Mouse (Mus musculus) midbrain, embryonic 14.5 days (tissue): ENCODE results near the gene Grik4. TPM values are rescaled to one million over a fixed set of nuclear protein-coding genes. Genes with fewer than 3 reads are reported as not detected.
"Not testable (repeated sequence)": the region's sequence is repeated elsewhere in the genome, so short reads cannot be mapped to it uniquely, and the experiment has no call there.

Experiments used
- ATAC-seq: fragments of 200-750 bp; cut with Nextera tagmentation; 2 replicates; pipeline ENCODE4 v1.8.0; 2017; ENCODE audit warnings: moderate number of reproducible peaks, moderate library complexity; ENCODE audit not compliant: low FRiP score, low TSS enrichment
- DNase-seq: peaks from one replicate; pipeline ENCODE4 v3.0.0-alpha.2; 2015
- H3K27ac ChIP-seq: fragments of 300-500 bp; sonication (generic); replicated peaks from 2 replicates; pipeline ENCODE4 v1.5.1; 2014; ENCODE audit warnings: mild to moderate bottlenecking, low read depth, low read length, moderate library complexity
- H3K27me3 ChIP-seq: fragments of 300-500 bp; sonication (generic); 2 replicates; pipeline ENCODE4 v1.6.1; 2014; ENCODE audit warnings: low read length, control low read depth, mixed read lengths; ENCODE audit not compliant: control insufficient read depth, insufficient read depth
- H3K36me3 ChIP-seq: fragments of 300-500 bp; sonication (generic); 2 replicates; pipeline ENCODE4 v1.6.1; 2014; ENCODE audit warnings: low read length, control low read depth; ENCODE audit not compliant: control insufficient read depth, insufficient read depth
- H3K4me1 ChIP-seq: fragments of 300-500 bp; sonication (generic); 2 replicates; pipeline ENCODE4 v1.6.1; 2014; ENCODE audit warnings: mild to moderate bottlenecking, antibody characterized with exemption, low read length, control low read depth; ENCODE audit not compliant: control insufficient read depth, insufficient read depth
- H3K4me2 ChIP-seq: fragments of 300-500 bp; sonication (generic); 2 replicates; pipeline ENCODE4 v1.6.1; 2014; ENCODE audit warnings: mild to moderate bottlenecking, low read length, moderate library complexity
- H3K4me3 ChIP-seq: fragments of 300-500 bp; sonication (generic); replicated peaks from 2 replicates; pipeline ENCODE4 v1.5.1; 2014; ENCODE audit warnings: low read depth, low read length
- H3K9ac ChIP-seq: fragments of 300-500 bp; sonication (generic); replicated peaks from 2 replicates; pipeline ENCODE4 v1.6.1; 2014; ENCODE audit warnings: mild to moderate bottlenecking, low read length, moderate library complexity
- H3K9me3 ChIP-seq: fragments of 300-500 bp; sonication (generic); 2 replicates; pipeline ENCODE4 v1.6.1; 2016; ENCODE audit warnings: low read length, control low read depth, mixed read lengths; ENCODE audit not compliant: control insufficient read depth
- WGBS: fragments of 180-500 bp; shearing (Covaris S2); extraction: QIAGEN DNeasy Blood & Tissue Kit; methylation state at CpG from one replicate; pipeline ENCODE4 v1.1.7; 2014; 5-methylcytosine and 5-hydroxymethylcytosine counted together
- polyA plus RNA-seq: library from polyadenylated mRNA; unstranded; fragments of >200 nt; fragmentation: Nextera tagmentation; extraction: Ambion mirVana; gene quantifications from 2 replicates; pipeline ENCODE4 v1.2.1, GENCODE M21; 2014

Gene Grik4
- polyA plus RNA-seq, 1 experiment from 2014 or later: 4.4 TPM

DNA sequence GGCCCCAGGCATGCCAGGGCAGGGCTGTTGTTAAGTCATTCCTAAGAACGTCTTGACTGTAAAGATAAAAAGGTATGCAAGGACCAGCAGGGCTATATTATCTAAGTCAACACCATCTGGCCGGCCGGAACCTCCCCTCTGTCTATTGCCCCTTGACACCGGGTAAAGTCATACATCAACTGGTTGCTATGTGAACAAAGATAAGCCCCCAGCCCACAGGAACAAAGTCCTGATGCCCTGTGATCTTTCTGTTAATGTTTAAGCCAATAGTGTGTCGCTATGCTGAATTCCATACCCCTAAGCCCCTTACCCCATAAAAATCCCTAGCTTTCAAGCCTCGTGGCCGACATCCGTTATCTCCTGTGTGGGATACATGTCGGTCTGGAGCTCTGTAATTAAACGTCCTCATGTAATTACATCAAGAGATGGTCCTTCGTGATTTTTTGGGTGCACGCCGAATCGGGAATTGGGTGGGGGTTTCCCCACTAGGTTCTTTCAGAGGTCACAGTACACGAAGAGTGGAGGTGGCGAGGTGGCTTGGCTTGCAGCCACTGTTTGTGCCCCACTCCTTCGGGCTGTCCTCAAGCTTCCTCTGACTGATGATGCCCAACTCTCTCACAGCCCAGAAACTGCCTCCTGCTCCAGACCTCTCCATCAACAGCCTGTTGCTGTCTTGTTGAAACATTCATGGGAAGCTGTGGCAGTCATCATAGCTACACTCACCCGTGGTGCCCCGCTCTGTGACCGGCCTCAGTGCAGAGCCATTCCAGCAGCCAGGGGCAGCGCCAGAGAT lies 165.6 kb downstream of the Grik4 start:
- not testable (repeated sequence) for DNase-seq, H3K9ac ChIP-seq, H3K4me2 ChIP-seq, H3K4me1 ChIP-seq, H3K4me3 ChIP-seq, ATAC-seq, H3K27ac ChIP-seq, H3K9me3 ChIP-seq, H3K36me3 ChIP-seq, H3K27me3 ChIP-seq
- WGBS: 73% methylated on average over 21 of the region's 21 CpGs

DNA sequence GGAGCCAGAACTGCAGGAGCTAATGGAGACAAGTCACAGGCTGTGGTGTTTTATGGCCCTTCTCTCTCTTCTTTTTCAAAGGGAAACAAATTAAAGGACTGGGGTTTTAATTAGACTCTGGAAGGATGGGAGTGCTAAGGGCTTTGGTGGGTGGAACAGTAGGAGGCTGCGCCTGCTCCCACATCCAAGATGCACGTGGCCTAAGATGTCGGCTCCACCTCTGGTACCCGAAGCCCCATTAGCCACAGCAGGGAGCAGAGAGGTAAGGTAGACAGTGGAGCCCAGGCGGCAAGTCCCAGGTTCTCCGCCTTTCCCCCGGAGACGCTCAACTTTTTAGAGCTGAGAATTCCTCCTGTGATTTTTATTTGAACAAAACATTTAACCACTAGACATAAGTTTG lies 166.4 kb downstream of the Grik4 start:
- no peak overlapping the region for H3K9ac ChIP-seq
- WGBS: 85% methylated on average over 8 of the region's 8 CpGs
- no peaks in the 10 kb centered on the region for H3K4me1 ChIP-seq
- no peaks in the 10 kb centered on the region for H3K27me3 ChIP-seq
- ATAC-seq: no peak
- H3K4me3 ChIP-seq: no peak overlapping the region
- no peak overlapping the region for H3K27ac ChIP-seq
- H3K36me3 ChIP-seq: no peaks in the 10 kb centered on the region
- H3K4me2 ChIP-seq: no peak overlapping the region
- H3K9me3 ChIP-seq: no peaks in the 10 kb centered on the region
- no peak for DNase-seq

DNA sequence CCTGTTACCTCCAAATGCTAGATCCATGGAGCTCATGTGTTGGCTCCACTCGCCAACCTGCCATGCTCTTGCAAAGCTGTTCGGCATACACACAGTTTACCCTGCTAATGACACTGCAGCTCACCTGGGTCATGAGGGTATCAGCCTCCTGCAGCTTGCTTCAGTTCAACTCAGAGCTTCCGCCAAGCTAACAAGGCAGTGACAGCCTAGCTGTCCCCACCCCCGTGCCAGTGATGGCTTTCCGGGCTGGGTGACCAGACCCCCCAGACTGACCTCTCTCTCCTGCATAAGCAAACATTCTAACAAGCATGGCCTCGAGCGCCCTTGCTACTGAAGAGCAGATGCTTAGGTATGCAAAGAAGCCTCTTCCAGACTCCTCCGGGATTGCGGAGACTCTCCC lies 167.5 kb downstream of the Grik4 start:
- Histone ChIP-seq H3K4me3 (no peak overlapping the region), H3K27ac (no peak overlapping the region), H3K36me3 (no peaks in the 10 kb centered on the region), H3K9ac (no peak overlapping the region), H3K9me3 (no peaks in the 10 kb centered on the region), H3K4me2 (no peak overlapping the region), H3K4me1 (no peaks in the 10 kb centered on the region), H3K27me3 (no peaks in the 10 kb centered on the region)
- no peak for DNase-seq
- ATAC-seq: no peak
- WGBS: 76% methylated on average over 9 of the region's 9 CpGs

DNA sequence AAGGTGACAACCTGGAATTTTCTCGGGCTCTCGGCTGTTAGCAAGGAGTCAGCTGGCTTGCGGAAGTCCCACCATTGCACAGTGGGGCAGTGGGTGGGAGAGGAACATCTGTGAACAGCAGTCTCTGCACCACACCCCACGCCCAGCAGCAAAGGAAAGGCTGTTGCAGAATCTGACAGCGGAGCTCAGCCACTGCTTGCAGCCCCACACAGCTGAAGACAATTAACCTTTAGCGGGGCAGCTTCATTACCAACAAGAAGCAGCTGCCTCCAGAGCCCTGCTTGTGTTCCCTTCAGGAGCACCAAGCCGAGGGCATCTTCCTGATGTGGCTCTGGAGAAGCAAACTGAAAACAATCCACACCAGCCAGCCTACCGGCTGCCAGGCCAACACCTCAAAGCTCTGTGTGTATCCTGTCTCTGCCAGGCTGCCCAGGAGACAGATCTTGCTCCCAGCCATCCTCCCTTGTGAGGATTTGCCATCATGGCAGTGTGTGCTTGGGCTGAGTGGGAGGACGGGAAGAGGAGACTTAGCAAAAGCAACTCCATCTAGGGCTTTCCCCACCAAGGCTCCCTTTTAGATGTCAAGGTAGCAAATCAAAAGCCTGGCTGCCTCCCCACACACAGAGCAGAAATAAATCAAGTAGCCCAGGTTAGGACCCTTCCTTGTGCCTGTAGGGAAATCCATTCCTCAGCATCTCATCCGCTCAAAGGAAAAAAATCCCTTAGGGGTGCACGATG lies 179.3 kb downstream of the Grik4 start:
- Histone ChIP-seq H3K9ac (no peak overlapping the region; the same call in 1 of the 2 replicates), H3K4me1 (peaks cover 18% of the 10 kb centered on the region), H3K27ac (peak overlapping the region; percentile 49), H3K9me3 (no peaks in the 10 kb centered on the region), H3K4me2 (0 out of 2 replicates have a peak overlapping the region, but pooled peaks have one; percentile 10), H3K27me3 (no peaks in the 10 kb centered on the region), H3K4me3 (no peak overlapping the region), H3K36me3 (no peaks in the 10 kb centered on the region)
- no peak for ATAC-seq
- DNase-seq: peak; percentile 52
- 49% methylated on average over 11 of the region's 11 CpGs for WGBS

DNA sequence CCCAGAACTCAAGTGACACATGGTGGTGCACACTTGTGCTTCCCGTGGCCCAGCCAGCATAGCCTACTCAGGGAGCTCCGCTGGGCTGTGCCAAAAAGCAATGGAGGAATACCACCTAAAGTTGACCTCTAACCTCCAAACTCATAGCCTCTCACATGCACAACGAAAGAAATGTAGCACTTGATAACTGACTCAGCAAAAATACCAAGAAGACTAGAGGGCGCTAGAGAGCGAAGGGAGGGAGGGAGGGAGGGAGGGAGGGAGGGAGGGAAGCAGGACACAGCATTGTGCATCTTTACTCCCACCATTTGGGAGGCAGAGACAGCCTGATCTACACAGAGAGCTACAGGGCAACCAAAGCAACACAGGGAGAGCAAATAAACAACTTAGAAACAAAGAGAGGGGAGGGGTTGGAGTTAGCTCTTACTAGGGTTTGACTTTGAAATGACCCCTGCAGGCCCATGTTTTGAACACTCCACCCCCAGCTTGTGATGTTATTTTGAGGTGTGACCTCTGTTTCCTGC lies 185.5 kb downstream of the Grik4 start:
- ATAC-seq: no peak
- Histone ChIP-seq H3K4me3 (no peak overlapping the region), H3K36me3 (no peaks in the 10 kb centered on the region), H3K9me3 (no peaks in the 10 kb centered on the region), H3K9ac (no peak overlapping the region), H3K27ac (no peak overlapping the region), H3K4me1 (0 out of 2 replicates have a peak, but pooled peaks cover 3% of the 10 kb centered on the region), H3K4me2 (no peak overlapping the region), H3K27me3 (no peaks in the 10 kb centered on the region)
- DNase-seq: no peak
- 62% methylated on average over 5 of the region's 5 CpGs for WGBS

DNA sequence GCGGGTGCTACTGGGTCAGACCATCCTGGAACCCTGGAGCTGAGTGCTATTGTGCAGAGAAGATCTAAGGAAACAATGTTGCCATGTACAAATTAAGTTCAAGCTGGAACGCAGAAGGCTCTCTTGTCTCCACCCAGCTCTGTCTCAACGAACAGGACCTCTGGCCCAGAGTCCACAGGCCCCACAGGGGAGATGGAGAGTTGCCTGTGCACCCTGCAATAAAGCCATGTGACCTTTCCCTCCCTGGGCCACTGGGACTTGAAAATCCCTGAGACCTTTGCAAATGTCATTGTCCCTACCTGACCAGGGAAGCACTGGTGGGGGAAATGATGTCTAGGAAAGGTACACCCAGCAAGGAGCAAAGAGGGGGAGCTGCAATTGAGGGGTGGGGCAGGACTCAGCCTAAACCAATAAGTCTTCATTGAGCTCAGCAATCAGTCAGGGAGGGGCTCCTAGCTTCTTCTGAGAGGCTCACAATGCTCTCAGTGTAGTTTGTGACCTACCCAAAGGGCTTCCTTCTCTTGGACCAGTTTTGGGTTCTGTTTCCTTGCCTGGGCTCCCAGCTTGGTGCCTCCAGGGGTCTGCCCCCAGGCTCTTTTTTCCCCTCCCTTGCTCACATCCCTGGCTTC lies 187.2 kb downstream of the Grik4 start:
- 76% methylated on average over 3 of the region's 3 CpGs for WGBS
- H3K4me1 ChIP-seq: 0 out of 2 replicates have a peak, but pooled peaks cover 3% of the 10 kb centered on the region
- H3K4me3 ChIP-seq: no peak overlapping the region
- DNase-seq (no peak), ATAC-seq (no peak)
- no peak overlapping the region for H3K4me2 ChIP-seq
- H3K9ac ChIP-seq: no peak overlapping the region
- H3K27me3 ChIP-seq: no peaks in the 10 kb centered on the region
- no peaks in the 10 kb centered on the region for H3K36me3 ChIP-seq
- no peak overlapping the region for H3K27ac ChIP-seq
- H3K9me3 ChIP-seq: no peaks in the 10 kb centered on the region

DNA sequence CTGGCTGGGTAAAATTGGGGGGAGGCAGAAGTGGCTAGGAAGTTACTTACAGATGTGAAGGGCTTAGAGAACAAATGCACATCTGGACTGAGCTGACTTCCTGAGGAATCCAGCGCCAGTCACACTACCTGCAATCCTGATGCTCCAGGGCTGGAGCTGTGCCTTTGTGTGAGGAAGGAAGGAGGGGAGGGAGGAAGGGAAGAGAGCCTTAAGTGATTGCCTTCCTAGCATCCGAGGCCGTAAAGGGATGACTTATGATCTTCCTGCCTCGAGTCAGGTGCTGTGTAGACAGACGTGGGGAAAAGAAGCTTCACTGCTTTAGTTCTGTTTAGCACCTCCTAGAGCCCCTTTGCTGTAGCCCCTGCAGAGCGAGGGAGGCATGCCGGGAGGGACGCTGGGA lies 189.6 kb downstream of the Grik4 start:
- WGBS: 46% methylated on average over 8 of the region's 8 CpGs
- ATAC-seq (no peak), DNase-seq (no peak)
- Histone ChIP-seq H3K4me3 (no peak overlapping the region), H3K27ac (no peak overlapping the region), H3K9ac (no peak overlapping the region), H3K4me1 (0 out of 2 replicates have a peak, but pooled peaks cover 1% of the 10 kb centered on the region), H3K9me3 (no peaks in the 10 kb centered on the region), H3K27me3 (no peaks in the 10 kb centered on the region), H3K4me2 (no peak overlapping the region), H3K36me3 (no peaks in the 10 kb centered on the region)

DNA sequence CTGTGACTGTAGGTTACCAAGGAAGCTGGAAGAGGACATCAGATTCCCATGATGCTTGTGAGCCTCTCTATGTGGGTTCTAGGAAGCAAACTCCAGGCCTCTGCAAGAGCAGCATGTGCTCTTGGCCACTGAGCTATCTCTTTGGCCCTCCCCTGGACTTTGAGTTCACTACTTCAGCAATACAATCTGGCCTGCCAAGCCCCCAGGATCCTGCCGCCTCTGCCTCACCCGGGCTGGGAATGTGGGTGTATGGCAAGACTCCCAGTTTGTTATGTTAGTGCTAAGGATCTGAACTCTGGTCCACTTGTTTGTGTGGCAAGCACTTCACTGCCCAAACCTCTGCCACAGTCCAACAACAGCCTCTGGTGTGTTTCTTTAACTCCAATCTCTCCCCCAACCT lies 193.1 kb downstream of the Grik4 start:
- H3K4me3 ChIP-seq: no peak overlapping the region
- H3K27me3 ChIP-seq: no peaks in the 10 kb centered on the region
- ATAC-seq (no peak), DNase-seq (no peak)
- no peaks in the 10 kb centered on the region for H3K9me3 ChIP-seq
- WGBS: 97% methylated on average over 2 of the region's 2 CpGs
- no peak overlapping the region for H3K27ac ChIP-seq
- no peak overlapping the region for H3K9ac ChIP-seq
- H3K4me1 ChIP-seq: no peaks in the 10 kb centered on the region
- H3K4me2 ChIP-seq: no peak overlapping the region
- H3K36me3 ChIP-seq: no peaks in the 10 kb centered on the region
